Mouse (Mus musculus): ENCODE data around the gene B3galt5. TPM values are rescaled to one million over a fixed set of nuclear protein-coding genes. Genes with fewer than 3 reads are reported as not detected.

The B3galt5 gene
- 0.24 TPM in 1 of 2 replicates, not detected in the other for total RNA-seq (2021)
- long read RNA-seq, full-length matches to known transcripts, result 1 of 1 reads
- long read RNA-seq, partial matches to known transcripts, result 0 of 1 reads
- long read RNA-seq, other reads (novel, unspliced or antisense), result 0 of 1 reads

- no peak for DNase-seq
These were observed at the start of gene B3galt5 for GRCm38 (mm10) chr16:96235366-96235970. Gene B3galt5 (plus strand): TSS chr16:96235801.

- DNase-seq, result no peak
These were observed 48.0 kb upstream of the B3galt5 start for GRCm38 (mm10) chr16:96187619-96188018.

GRCm38 (mm10) chr16:96191531-96192506 is 43.8 kb upstream of the B3galt5 start, which contains the start of gene Lca5l:
Gene Lca5l (minus strand): TSS chr16:96192271.
- DNase-seq, result peak; percentile 100

- DNase-seq, result peak; percentile 77
These were observed 35.5 kb upstream of the B3galt5 start, which contains the start of gene Sh3bgr for GRCm38 (mm10) chr16:96199913-96200701. Gene Sh3bgr (plus strand): TSS chr16:96200450.

- no peak for DNase-seq
These were observed 34.9 kb upstream of the B3galt5 start for GRCm38 (mm10) chr16:96200702-96201028.

GRCm38 (mm10) chr16:96201485-96202232 is 33.9 kb upstream of the B3galt5 start:
- DNase-seq, result peak; percentile 10

GRCm38 (mm10) chr16:96209789-96210188 is 25.8 kb upstream of the B3galt5 start:
- no peak for DNase-seq

GRCm38 (mm10) chr16:96210856-96211255 is 24.7 kb upstream of the B3galt5 start:
- no peak for DNase-seq

- no peak for DNase-seq
These were observed 22.6 kb upstream of the B3galt5 start for GRCm38 (mm10) chr16:96213027-96213426.

GRCm38 (mm10) chr16:96221491-96221890 is 14.1 kb upstream of the B3galt5 start:
- DNase-seq, result no peak

- DNase-seq, result no peak
These were observed 13.6 kb upstream of the B3galt5 start for GRCm38 (mm10) chr16:96221959-96222358.

- no peak for DNase-seq
These were observed 13.1 kb upstream of the B3galt5 start for GRCm38 (mm10) chr16:96222452-96222851.

- no peak for DNase-seq
These were observed 7.2 kb upstream of the B3galt5 start for GRCm38 (mm10) chr16:96228438-96228837.

GRCm38 (mm10) chr16:96229044-96229555 is 6.5 kb upstream of the B3galt5 start:
- DNase-seq, result no peak

GRCm38 (mm10) chr16:96230411-96230810 is 5.2 kb upstream of the B3galt5 start:
- DNase-seq, result peak; percentile 75

GRCm38 (mm10) chr16:96231251-96231650 is 4.3 kb upstream of the B3galt5 start:
- no peak for DNase-seq

GRCm38 (mm10) chr16:96231974-96232373 is 3.6 kb upstream of the B3galt5 start:
- no peak for DNase-seq

- no peak for DNase-seq
These were observed 1.6 kb upstream of the B3galt5 start for GRCm38 (mm10) chr16:96233996-96234395.

GRCm38 (mm10) chr16:96244496-96244895 is 8.9 kb downstream of the B3galt5 start:
- no peak for DNase-seq

GRCm38 (mm10) chr16:96249635-96250034 is 14.0 kb downstream of the B3galt5 start:
- no peak for DNase-seq

- no peak for DNase-seq
These were observed 16.5 kb downstream of the B3galt5 start for GRCm38 (mm10) chr16:96252146-96252545.
